Mouse (Mus musculus) E14TG2a.4 (cell line): ENCODE data around the gene Slc16a4.
A peak's percentile ranks its signal among the peaks of the same experiment; 100 is the strongest.
"Not testable (repeated sequence)": the region's sequence is repeated elsewhere in the genome, so short reads cannot be mapped to it uniquely, and the experiment has no call there.

Experiments used
- H3K27me3 ChIP-seq: 2 replicates; pipeline ENCODE4 v1.6.1; 2014; ENCODE audit warnings: low read length, control low read depth; ENCODE audit not compliant: insufficient read depth
- H3K36me3 ChIP-seq: 2 replicates; pipeline ENCODE4 v1.6.1; 2014; ENCODE audit warnings: low read length, control low read depth; ENCODE audit not compliant: insufficient read depth
- H3K4me1 ChIP-seq: replicated peaks from 2 replicates; pipeline ENCODE4 v1.6.1; 2014; ENCODE audit warnings: low read depth, low read length, control low read depth
- H3K4me3 ChIP-seq: replicated peaks from 2 replicates; pipeline ENCODE4 v1.5.1; 2014; ENCODE audit warnings: mild to moderate bottlenecking, low read length
- H3K9me3 ChIP-seq: 2 replicates; pipeline ENCODE4 v1.6.1; 2014; ENCODE audit warnings: low read length, control low read depth
- CTCF ChIP-seq: conservative IDR thresholded peaks from 2 replicates; pipeline ENCODE4 v1.5.1; 2014; ENCODE audit warnings: low read length
- NANOG ChIP-seq: IDR thresholded peaks from 2 replicates; pipeline ENCODE4 v1.6.1; 2014; ENCODE audit warnings: borderline replicate concordance, low read length, mixed read lengths
- POU5F1 ChIP-seq: IDR thresholded peaks from 2 replicates; pipeline ENCODE4 v1.6.1; 2014; ENCODE audit warnings: low read length, borderline replicate concordance

Slc16a4 gene

GRCm38 (mm10) chr3:107278479-107279269, 12.4 kb upstream of the Slc16a4 start, which contains the start of gene Lamtor5:
Gene Lamtor5 (plus strand): TSS chr3:107278858.
- Histone ChIP-seq H3K36me3 (peaks cover 26% of the 10 kb centered on the region), H3K4me3 (peak within 1 kb of the TSS; percentile 96), H3K9me3 (no peaks in the 10 kb centered on the region), H3K4me1 (peaks cover 18% of the 10 kb centered on the region), H3K27me3 (peaks cover 5% of the 10 kb centered on the region; the same call in 1 of the 2 replicates)
- TF ChIP-seq NANOG (no peak), POU5F1 (no peak), CTCF (no peak)

GRCm38 (mm10) chr3:107286123-107286522, 4.9 kb upstream of the Slc16a4 start:
- H3K4me3 ChIP-seq, result no peak overlapping the region
- no peak for TF ChIP-seq NANOG
- no peaks in the 10 kb centered on the region for H3K27me3 ChIP-seq
- H3K9me3 ChIP-seq, result no peaks in the 10 kb centered on the region
- H3K36me3 ChIP-seq, result peaks cover 35% of the 10 kb centered on the region
- peaks cover 8% of the 10 kb centered on the region for H3K4me1 ChIP-seq

GRCm38 (mm10) chr3:107287346-107287745, 3.7 kb upstream of the Slc16a4 start:
- H3K27me3 ChIP-seq, result no peaks in the 10 kb centered on the region
- no peak for TF ChIP-seq POU5F1
- H3K4me3 ChIP-seq, result no peak overlapping the region
- peaks cover 13% of the 10 kb centered on the region for H3K4me1 ChIP-seq
- no peaks in the 10 kb centered on the region for H3K9me3 ChIP-seq
- peaks cover 25% of the 10 kb centered on the region for H3K36me3 ChIP-seq

- H3K27me3 ChIP-seq, result no peaks in the 10 kb centered on the region
- peaks cover 30% of the 10 kb centered on the region; the same call in 1 of the 2 replicates for H3K36me3 ChIP-seq
- no peak for TF ChIP-seq NANOG
- no peak for TF ChIP-seq CTCF
- no peak for TF ChIP-seq POU5F1
- peaks cover 14% of the 10 kb centered on the region for H3K4me1 ChIP-seq
- H3K9me3 ChIP-seq, result no peaks in the 10 kb centered on the region
- no peak overlapping the region for H3K4me3 ChIP-seq
These were observed 4.8 kb downstream of the Slc16a4 start for GRCm38 (mm10) chr3:107295672-107296360.

GRCm38 (mm10) chr3:107296917-107297316, 5.9 kb downstream of the Slc16a4 start:
- H3K9me3 ChIP-seq, H3K27me3 ChIP-seq, H3K4me1 ChIP-seq, H3K4me3 ChIP-seq: not testable (repeated sequence)
- H3K36me3 ChIP-seq, result peaks cover 31% of the 10 kb centered on the region; the same call in 1 of the 2 replicates

GRCm38 (mm10) chr3:107317338-107317737, 26.3 kb downstream of the Slc16a4 start:
- Histone ChIP-seq H3K4me1 (peaks cover 56% of the 10 kb centered on the region), H3K9me3 (no peaks in the 10 kb centered on the region), H3K4me3 (no peak overlapping the region), H3K27me3 (no peaks in the 10 kb centered on the region), H3K36me3 (peaks cover 79% of the 10 kb centered on the region)
- no peak for TF ChIP-seq NANOG
- TF ChIP-seq POU5F1, result no peak
- no peak for TF ChIP-seq CTCF

- H3K4me1 ChIP-seq, result peaks cover 66% of the 10 kb centered on the region
- H3K9me3 ChIP-seq, result no peaks in the 10 kb centered on the region
- no peak for TF ChIP-seq POU5F1
- TF ChIP-seq NANOG, result no peak
- TF ChIP-seq CTCF, result no peak
These were observed 30.1 kb downstream of the Slc16a4 start for GRCm38 (mm10) chr3:107321141-107321540.

GRCm38 (mm10) chr3:107321776-107322175, 30.7 kb downstream of the Slc16a4 start:
- Histone ChIP-seq H3K36me3 (peaks cover 82% of the 10 kb centered on the region), H3K9me3 (no peaks in the 10 kb centered on the region), H3K4me3 (no peak overlapping the region), H3K4me1 (peaks cover 70% of the 10 kb centered on the region), H3K27me3 (no peaks in the 10 kb centered on the region)
- TF ChIP-seq CTCF (no peak), POU5F1 (no peak), NANOG (no peak)

More at GRCm38 (mm10) chr3:107321141-107321540, 30.1 kb downstream of the Slc16a4 start:
- no peak overlapping the region for H3K4me3 ChIP-seq
- H3K36me3 ChIP-seq, result peaks cover 84% of the 10 kb centered on the region
- no peaks in the 10 kb centered on the region for H3K27me3 ChIP-seq

- Histone ChIP-seq H3K36me3 (peaks cover 94% of the 10 kb centered on the region), H3K27me3 (no peaks in the 10 kb centered on the region), H3K4me3 (no peak overlapping the region), H3K4me1 (peaks cover 90% of the 10 kb centered on the region), H3K9me3 (no peaks in the 10 kb centered on the region)
- TF ChIP-seq CTCF (no peak), POU5F1 (no peak), NANOG (no peak)
These were observed 35.4 kb downstream of the Slc16a4 start for GRCm38 (mm10) chr3:107326442-107326841.
